Mouse (Mus musculus) left cerebral cortex, postnatal 14 days (tissue): ENCODE data around the gene Nsun3. TPM values are rescaled to one million over a fixed set of nuclear protein-coding genes. Genes with fewer than 3 reads are reported as not detected.
"Not testable (repeated sequence)": the region's sequence is repeated elsewhere in the genome, so short reads cannot be mapped to it uniquely, and the experiment has no call there.

ENCODE experiments used
- DNase-seq, 2 experiments: peaks; one replicate each; pipeline ENCODE4 v3.0.0; 2021 to 2022; ENCODE audit warnings: low spot score in 2 of 2, mixed read lengths in 1 of 2
- intact Hi-C: fragments of 180-260 bp; cut with DNase I; formaldehyde crosslinking; loops from one replicate; pipeline ENCODE4 v1.15.1; 2025
- microRNA-seq, 2 experiments: library from miRNA; unstranded; fragments of <30 nt; microRNA quantifications; one replicate each; pipeline ENCODE4 v1.2.0; 2022
- total RNA-seq, 2 experiments: library from RNA; stranded (reverse); gene quantifications; 2 replicates each; pipeline ENCODE4 v1.2.3; 2021

Gene Nsun3
- total RNA-seq, 2 experiments from 2014 or later: 11.8 to 11.9 TPM

- no peak for DNase-seq
- intact Hi-C loops: no loop called here
Observed at GRCm38 (mm10) chr16:62758340-62758739, 28.3 kb downstream of the Nsun3 start.

DNA sequence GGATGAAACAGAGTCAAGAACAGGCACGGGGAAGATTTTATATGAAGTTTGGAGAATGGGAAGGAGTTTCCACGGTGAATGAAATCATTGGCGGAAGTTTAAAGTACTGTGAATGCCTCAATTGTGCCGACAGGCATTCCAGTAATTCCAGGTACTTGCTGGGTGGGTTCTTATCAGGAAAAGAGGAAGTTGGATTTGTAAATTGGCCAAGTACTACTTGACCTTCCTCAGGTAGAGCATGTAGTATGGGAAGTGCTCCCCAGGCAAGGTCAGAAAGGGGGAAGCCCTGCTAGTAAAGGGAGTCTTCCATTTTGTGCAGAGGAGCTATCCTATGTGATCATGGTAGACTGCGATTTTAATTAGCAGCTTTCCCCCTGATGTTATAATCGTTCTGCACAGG lies 31.3 kb downstream of the Nsun3 start:
- intact Hi-C loops: no loop called here
- no peak for DNase-seq

GRCm38 (mm10) chr16:62753597-62753996 lies 33.0 kb downstream of the Nsun3 start:
- no peak for DNase-seq
- intact Hi-C loops: no loop called here

DNA sequence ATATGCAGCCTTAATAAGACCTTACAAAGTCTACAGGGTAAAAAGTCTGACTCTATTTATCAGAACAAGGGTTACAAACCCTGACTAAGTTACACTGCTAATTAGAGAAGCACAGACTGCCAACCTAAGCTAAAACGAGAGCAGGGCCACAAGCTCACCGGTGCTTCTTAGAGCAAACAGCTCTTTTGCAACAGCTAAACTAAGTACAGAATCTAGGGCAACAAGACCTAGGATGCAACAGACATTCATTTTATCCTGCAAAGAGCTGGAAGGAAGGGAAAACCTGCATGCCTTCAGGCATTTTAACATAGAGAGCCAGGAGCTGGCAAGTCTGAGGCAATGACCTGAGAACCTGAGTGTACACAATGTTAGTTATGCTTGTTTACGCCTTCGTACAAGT lies 33.5 kb downstream of the Nsun3 start:
- intact Hi-C loops: no loop called here
- no peak for DNase-seq

DNA sequence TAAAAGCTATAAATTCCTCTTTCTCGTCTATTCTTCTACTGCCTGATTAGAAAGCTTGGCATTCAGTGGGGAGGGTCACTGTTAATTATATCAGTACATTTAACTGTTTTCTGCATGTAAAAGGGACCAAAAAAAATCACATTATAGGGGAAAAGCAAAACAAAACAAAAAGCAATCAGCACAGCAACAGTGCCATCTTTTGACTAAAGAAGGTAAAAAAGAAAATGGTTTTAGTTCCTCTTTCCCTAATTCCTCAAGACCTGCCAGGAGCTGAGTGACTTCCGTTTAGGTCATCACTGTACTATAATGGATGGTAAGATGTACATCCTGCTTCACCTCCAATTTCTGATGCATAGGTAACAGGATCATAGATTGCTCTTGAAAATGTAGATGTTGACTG lies 40.7 kb downstream of the Nsun3 start:
- DNase-seq: peak in 1 of 2 experiments; percentile 21
- intact Hi-C loops: loop anchor here (10.0 kb wide), 1 partner anchor 241 kb away; no protein-coding TSS in a partner anchor

GRCm38 (mm10) chr16:62734359-62734758 lies 52.3 kb downstream of the Nsun3 start:
- DNase-seq: no peak
- intact Hi-C loops: no loop called here

GRCm38 (mm10) chr16:62730291-62730690 lies 56.3 kb downstream of the Nsun3 start:
- no peak for DNase-seq
- intact Hi-C loops: no loop called here

DNA sequence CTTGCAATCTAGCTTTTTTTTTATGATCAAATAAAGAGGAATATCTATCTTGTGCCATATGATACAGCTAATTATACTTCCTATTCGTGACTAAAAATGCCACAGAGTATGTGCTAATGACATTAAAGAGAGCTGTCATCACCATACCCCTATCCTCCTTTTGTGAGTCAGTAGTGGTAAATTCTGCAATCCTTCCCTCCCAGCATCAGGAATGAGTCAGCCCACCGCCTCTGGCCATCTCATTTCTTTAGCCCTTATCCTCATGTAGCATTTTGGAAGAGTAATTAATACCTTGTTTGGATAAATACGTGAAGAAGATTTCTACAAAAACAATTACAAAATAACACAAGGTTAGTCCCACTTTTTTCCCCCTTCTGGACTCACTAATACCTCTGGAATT lies 56.8 kb downstream of the Nsun3 start:
- intact Hi-C loops: no loop called here
- no peak for DNase-seq

DNA sequence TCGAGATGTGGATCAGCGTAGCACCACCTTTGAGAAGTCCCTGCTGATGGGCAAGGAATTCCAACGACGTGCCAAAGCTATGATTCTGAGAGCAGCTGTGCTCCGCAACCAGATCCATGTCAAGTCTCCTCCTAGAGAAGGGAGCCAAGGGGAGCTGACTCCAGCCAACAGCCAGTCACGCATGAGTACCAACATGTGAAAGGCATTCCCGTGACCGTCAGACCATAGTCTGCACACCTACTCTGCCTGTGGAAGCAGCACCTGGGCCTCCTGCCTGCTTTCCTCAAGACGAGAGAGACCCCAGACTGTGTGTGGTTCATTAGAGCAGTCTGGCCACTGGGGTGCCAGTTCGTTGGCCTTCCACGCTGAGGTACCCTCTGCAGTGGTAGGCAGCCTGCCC lies 68.4 kb downstream of the Nsun3 start:
- intact Hi-C loops, DNase-seq: not testable (repeated sequence)

DNA sequence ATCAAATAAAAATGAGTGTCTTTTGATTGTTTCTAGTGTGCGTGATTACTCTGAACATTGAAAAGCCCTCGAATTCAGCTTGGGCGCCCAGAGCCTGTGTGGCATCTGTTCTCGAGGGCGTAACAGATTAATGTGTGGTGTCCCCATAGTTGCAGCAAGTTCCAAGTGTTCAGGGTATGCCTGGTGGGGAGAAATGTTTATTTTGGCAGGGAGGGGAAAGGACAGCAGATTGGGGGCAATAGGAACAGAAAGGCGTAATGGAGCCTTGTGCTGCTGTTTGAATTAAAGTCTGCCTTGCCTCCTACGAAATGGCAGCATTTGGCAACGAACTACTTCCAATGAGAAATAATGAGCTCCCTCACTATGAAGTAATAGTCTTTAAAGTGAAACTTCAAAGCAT lies 96.2 kb downstream of the Nsun3 start:
- intact Hi-C loops: no loop called here
- no peak for DNase-seq

GRCm38 (mm10) chr16:62686073-62686472 lies 100.5 kb downstream of the Nsun3 start:
- intact Hi-C loops: no loop called here

GRCm38 (mm10) chr16:62685494-62685893 lies 101.1 kb downstream of the Nsun3 start:
- no peak for DNase-seq
- intact Hi-C loops: no loop called here

More at GRCm38 (mm10) chr16:62686073-62686472, 100.5 kb downstream of the Nsun3 start:
- no peak for DNase-seq

Small RNA genes within 50 kb of the gene (microRNA-seq; reads per million reads assigned to microRNA genes)
- 0 reads per million in 2 experiments for gene Gm25986

Other genes starting within 250 kb of the Nsun3 start
- not detected for gene Stx19, start 27.9 kb upstream of the Nsun3 start, total RNA-seq
- 1 to 10 TPM; 6.6 to 9.8 TPM for gene Arl13b, start 60.2 kb upstream of the Nsun3 start, total RNA-seq
- 10 to 100 TPM in 1 of 2 experiments, 1 to 10 TPM in 1; 9.6 to 10.3 TPM for gene Pros1, start 67.5 kb upstream of the Nsun3 start, total RNA-seq